Mouse (Mus musculus) neural tube, embryonic 15.5 days (tissue): ENCODE data around the gene Swap70. TPM values are rescaled to one million over a fixed set of nuclear protein-coding genes. Genes with fewer than 3 reads are reported as not detected.

Experiments
- ATAC-seq: fragments of 200-750 bp; cut with Nextera tagmentation; 2 replicates; pipeline ENCODE4 v1.8.0; 2017; ENCODE audit warnings: mild to moderate bottlenecking, moderate TSS enrichment, moderate library complexity; ENCODE audit not compliant: low FRiP score
- H3K27ac ChIP-seq: fragments of 300-500 bp; sonication (generic); replicated peaks from 2 replicates; pipeline ENCODE4 v1.5.1; 2015; ENCODE audit warnings: mild to moderate bottlenecking, inconsistent platforms
- H3K27me3 ChIP-seq: fragments of 300-500 bp; sonication (generic); replicated peaks from 2 replicates; pipeline ENCODE4 v1.6.1; 2015; ENCODE audit warnings: inconsistent platforms
- H3K36me3 ChIP-seq: fragments of 300-500 bp; sonication (generic); 2 replicates; pipeline ENCODE4 v1.6.1; 2015; ENCODE audit warnings: inconsistent platforms
- H3K4me1 ChIP-seq: fragments of 300-500 bp; sonication (generic); 2 replicates; pipeline ENCODE4 v1.6.1; 2015; ENCODE audit warnings: inconsistent platforms
- H3K4me2 ChIP-seq: fragments of 300-500 bp; sonication (generic); 2 replicates; pipeline ENCODE4 v1.6.1; 2015; ENCODE audit warnings: inconsistent platforms, mild to moderate bottlenecking, moderate library complexity
- H3K4me3 ChIP-seq: fragments of 300-500 bp; sonication (generic); replicated peaks from 2 replicates; pipeline ENCODE4 v1.5.1; 2015; ENCODE audit warnings: mild to moderate bottlenecking, inconsistent platforms
- H3K9ac ChIP-seq: fragments of 300-500 bp; sonication (generic); replicated peaks from 2 replicates; pipeline ENCODE4 v1.6.1; 2015; ENCODE audit warnings: mild to moderate bottlenecking, inconsistent platforms
- H3K9me3 ChIP-seq: fragments of 300-500 bp; sonication (generic); replicated peaks from 2 replicates; pipeline ENCODE4 v1.6.1; 2016; ENCODE audit warnings: inconsistent platforms
- WGBS: fragments of 180-500 bp; shearing (Covaris S2); methylation state at CpG from one replicate; pipeline ENCODE4 v1.1.7; 2015; ENCODE audit warnings: mixed read lengths; 5-methylcytosine and 5-hydroxymethylcytosine counted together
- polyA plus RNA-seq: library from polyadenylated mRNA; unstranded; fragments of >200 nt; fragmentation: Nextera tagmentation; extraction: Ambion mirVana; gene quantifications from 2 replicates; pipeline ENCODE4 v1.2.1, GENCODE M21; 2015

Swap70 gene
- polyA plus RNA-seq, 1 experiment from 2014 or later = 11.9 TPM

GRCm38 (mm10) chr7:110313392-110314055 lies 92.0 kb downstream of the Swap70 start:
- H3K4me1 ChIP-seq = no peaks in the 10 kb centered on the region
- no peaks in the 10 kb centered on the region for H3K9me3 ChIP-seq
- H3K27me3 ChIP-seq = no peaks in the 10 kb centered on the region
- H3K9ac ChIP-seq = no peak overlapping the region
- H3K27ac ChIP-seq = no peak overlapping the region
- peaks cover 90% of the 10 kb centered on the region for H3K36me3 ChIP-seq
- 91% methylated on average over 9 of the region's 9 CpGs for WGBS
- H3K4me2 ChIP-seq = no peak overlapping the region
- ATAC-seq = no peak
- no peak overlapping the region for H3K4me3 ChIP-seq

GRCm38 (mm10) chr7:110314401-110314890 lies 92.9 kb downstream of the Swap70 start:
- no peaks in the 10 kb centered on the region for H3K27me3 ChIP-seq
- ATAC-seq = no peak
- WGBS = 92% methylated on average over 7 of the region's 7 CpGs
- H3K4me1 ChIP-seq = no peaks in the 10 kb centered on the region
- H3K4me2 ChIP-seq = no peak overlapping the region
- no peak overlapping the region for H3K9ac ChIP-seq
- no peaks in the 10 kb centered on the region for H3K9me3 ChIP-seq
- peaks cover 86% of the 10 kb centered on the region for H3K36me3 ChIP-seq
- no peak overlapping the region for H3K4me3 ChIP-seq
- no peak overlapping the region for H3K27ac ChIP-seq

- no peak overlapping the region for H3K9ac ChIP-seq
- H3K9me3 ChIP-seq = no peaks in the 10 kb centered on the region
- WGBS = 97% methylated on average over 1 of the region's 1 CpGs
- H3K27ac ChIP-seq = no peak overlapping the region
- H3K4me3 ChIP-seq = no peak overlapping the region
- ATAC-seq = no peak
- no peaks in the 10 kb centered on the region for H3K4me1 ChIP-seq
- H3K4me2 ChIP-seq = no peak overlapping the region
- H3K36me3 ChIP-seq = peaks cover 81% of the 10 kb centered on the region
- H3K27me3 ChIP-seq = no peaks in the 10 kb centered on the region
Measured at GRCm38 (mm10) chr7:110315352-110315751, 93.8 kb downstream of the Swap70 start.

- H3K36me3 ChIP-seq = peaks cover 77% of the 10 kb centered on the region
- ATAC-seq = no peak
- H3K9ac ChIP-seq = no peak overlapping the region
- no peak overlapping the region for H3K27ac ChIP-seq
- H3K4me1 ChIP-seq = no peaks in the 10 kb centered on the region
- WGBS = 93% methylated on average over 4 of the region's 4 CpGs
- no peaks in the 10 kb centered on the region for H3K27me3 ChIP-seq
- no peak overlapping the region for H3K4me3 ChIP-seq
- no peak overlapping the region for H3K4me2 ChIP-seq
- H3K9me3 ChIP-seq = no peaks in the 10 kb centered on the region
Measured at GRCm38 (mm10) chr7:110317412-110317811, 95.9 kb downstream of the Swap70 start.

GRCm38 (mm10) chr7:110318971-110319519 lies 97.5 kb downstream of the Swap70 start:
- ATAC-seq = no peak
- Histone ChIP-seq H3K4me2 (no peak overlapping the region), H3K27me3 (no peaks in the 10 kb centered on the region), H3K9ac (no peak overlapping the region), H3K4me1 (no peaks in the 10 kb centered on the region), H3K27ac (no peak overlapping the region), H3K9me3 (no peaks in the 10 kb centered on the region), H3K4me3 (no peak overlapping the region), H3K36me3 (peaks cover 73% of the 10 kb centered on the region)
- 79% methylated on average over 6 of the region's 6 CpGs for WGBS

GRCm38 (mm10) chr7:110321106-110321505 lies 99.6 kb downstream of the Swap70 start:
- Histone ChIP-seq H3K4me2 (no peak overlapping the region), H3K9ac (no peak overlapping the region), H3K4me3 (no peak overlapping the region), H3K27me3 (no peaks in the 10 kb centered on the region), H3K4me1 (no peaks in the 10 kb centered on the region), H3K36me3 (peaks cover 73% of the 10 kb centered on the region), H3K9me3 (0 out of 2 replicates have a peak, but pooled peaks cover 4% of the 10 kb centered on the region), H3K27ac (no peak overlapping the region)
- ATAC-seq = no peak
- WGBS = 72% methylated on average over 5 of the region's 5 CpGs

- peaks cover 84% of the 10 kb centered on the region for H3K36me3 ChIP-seq
- no peak for ATAC-seq
- H3K9ac ChIP-seq = no peak overlapping the region
- H3K27me3 ChIP-seq = no peaks in the 10 kb centered on the region
- H3K4me3 ChIP-seq = no peak overlapping the region
- no peak overlapping the region for H3K4me2 ChIP-seq
- 90% methylated on average over 1 of the region's 1 CpGs for WGBS
- no peaks in the 10 kb centered on the region for H3K4me1 ChIP-seq
- H3K27ac ChIP-seq = no peak overlapping the region
- 0 out of 2 replicates have a peak, but pooled peaks cover 4% of the 10 kb centered on the region for H3K9me3 ChIP-seq
Measured at GRCm38 (mm10) chr7:110324852-110325251, 103.3 kb downstream of the Swap70 start.

GRCm38 (mm10) chr7:110325381-110326110 lies 104.0 kb downstream of the Swap70 start:
- no peak overlapping the region for H3K9ac ChIP-seq
- WGBS = 95% methylated on average over 5 of the region's 5 CpGs
- ATAC-seq = no peak

More at GRCm38 (mm10) chr7:110325381-110326110, 104.0 kb downstream of the Swap70 start:
- Histone ChIP-seq H3K4me3 (no peak overlapping the region), H3K27me3 (no peaks in the 10 kb centered on the region), H3K4me1 (no peaks in the 10 kb centered on the region), H3K36me3 (peaks cover 83% of the 10 kb centered on the region), H3K27ac (no peak overlapping the region), H3K4me2 (no peak overlapping the region), H3K9me3 (0 out of 2 replicates have a peak, but pooled peaks cover 4% of the 10 kb centered on the region)

Other genes with a start within 250 kb of the Swap70 start
- 62.6 and 65.2 TPM in 2 replicates for gene Tmem41b, start 234.8 kb upstream of the Swap70 start, polyA plus RNA-seq
- gene Ipo7, start 203.4 kb upstream of the Swap70 start, polyA plus RNA-seq = 43.6 and 44.8 TPM in 2 replicates
- 12.6 and 14.4 TPM in 2 replicates for gene Zfp143, start 160.5 kb upstream of the Swap70 start, polyA plus RNA-seq
- gene Wee1, start 99.7 kb upstream of the Swap70 start, polyA plus RNA-seq = 5.4 and 8.6 TPM in 2 replicates